Mouse (Mus musculus) urinary bladder, postnatal 14 days (tissue): ENCODE data around the gene Cdc42ep4.

Source experiments
- DNase-seq: peaks from one replicate; pipeline ENCODE4 v3.0.0; 2021; ENCODE audit warnings: low spot score

Cdc42ep4 gene

DNA sequence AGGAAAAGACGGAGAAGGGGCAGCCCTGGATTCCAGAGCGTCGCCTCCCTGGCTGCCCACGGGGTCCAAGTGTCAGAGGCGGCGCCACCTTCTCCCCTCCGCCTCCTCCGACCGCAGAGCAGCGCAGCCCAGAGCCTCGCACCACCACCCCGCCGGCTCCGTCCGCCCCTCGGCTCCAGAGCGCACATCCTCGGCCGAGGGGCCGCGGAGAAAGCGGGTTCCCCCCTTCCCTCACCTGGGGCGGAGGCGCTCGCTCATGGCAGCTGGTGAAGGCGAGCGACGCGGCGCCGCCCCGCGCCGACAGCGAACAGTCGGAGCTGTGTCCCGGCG lies 68.1 kb downstream of the Cdc42ep4 start:
- no peak for DNase-seq

DNA sequence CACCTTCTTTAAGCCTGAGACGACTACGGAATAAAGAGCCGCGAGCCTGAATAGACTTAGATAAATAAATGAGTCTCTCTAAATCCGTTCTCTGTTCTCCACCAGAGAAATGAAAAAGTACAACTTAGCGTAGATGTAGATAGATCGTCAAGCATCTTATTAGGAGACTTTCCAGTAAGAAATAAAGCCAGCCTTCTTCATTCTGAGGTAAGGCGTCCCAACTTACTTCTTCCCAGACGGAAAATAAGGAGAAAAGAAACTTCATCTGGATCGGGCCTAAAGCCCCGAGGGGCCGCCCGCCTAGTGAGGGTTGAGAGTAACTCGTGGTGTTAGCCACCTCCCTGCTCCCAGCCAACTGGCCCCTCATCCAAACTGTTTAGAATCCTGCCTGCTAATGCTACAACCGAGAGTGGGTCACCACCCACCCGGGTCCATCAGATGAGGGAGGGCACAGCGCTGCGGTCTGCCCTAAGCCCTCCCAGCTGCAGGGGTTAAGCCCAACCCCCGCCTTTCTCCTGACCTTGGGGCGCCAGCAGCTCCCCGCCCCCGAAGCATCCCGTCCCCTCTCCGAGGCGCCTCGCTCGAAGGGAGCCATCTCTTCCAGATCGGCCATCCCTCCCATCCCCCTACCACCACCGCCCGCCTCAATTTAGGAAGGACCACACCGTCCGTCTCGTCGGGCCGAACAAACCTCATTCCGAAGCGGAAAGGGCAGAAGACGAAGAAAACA lies 68.6 kb downstream of the Cdc42ep4 start:
- DNase-seq, result peak; percentile 43

DNA sequence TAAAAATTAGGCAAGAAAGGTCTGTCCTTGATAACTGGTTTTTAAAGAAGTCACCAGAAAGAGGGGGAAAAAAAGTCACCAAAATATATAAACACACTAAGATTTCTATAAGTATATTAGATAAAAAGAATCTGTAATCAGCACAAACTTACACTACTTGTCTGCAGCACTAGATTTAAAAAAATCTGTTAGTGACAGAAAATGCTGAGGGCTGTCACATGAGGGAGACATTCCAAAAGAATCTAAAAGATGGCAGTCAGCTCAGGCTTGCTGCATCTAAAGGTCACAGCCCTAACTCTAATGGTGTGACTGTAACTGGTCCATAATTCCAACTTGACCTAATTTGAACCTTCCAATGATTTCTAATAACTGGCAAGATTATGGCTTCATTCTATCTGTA lies 69.7 kb downstream of the Cdc42ep4 start:
- DNase-seq, result no peak

DNA sequence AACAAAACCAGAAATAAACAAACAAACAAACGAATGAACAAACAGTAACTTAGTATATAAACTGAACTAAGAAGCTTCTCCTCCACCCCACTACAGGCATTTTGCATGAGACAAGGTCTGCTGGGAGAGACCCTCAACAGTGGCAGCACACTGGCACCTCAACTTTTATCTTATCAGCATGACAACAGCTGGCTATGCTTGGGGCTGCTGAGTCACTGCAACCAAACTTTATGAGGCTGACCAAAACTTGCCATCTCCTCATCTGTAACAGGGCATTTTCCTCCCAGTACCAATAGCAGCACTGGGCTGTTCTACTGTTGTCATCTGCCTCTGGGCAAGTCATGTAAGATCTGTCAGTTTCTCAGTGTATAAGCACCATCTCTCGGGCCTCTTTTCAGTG lies 70.7 kb downstream of the Cdc42ep4 start:
- DNase-seq, result no peak

DNA sequence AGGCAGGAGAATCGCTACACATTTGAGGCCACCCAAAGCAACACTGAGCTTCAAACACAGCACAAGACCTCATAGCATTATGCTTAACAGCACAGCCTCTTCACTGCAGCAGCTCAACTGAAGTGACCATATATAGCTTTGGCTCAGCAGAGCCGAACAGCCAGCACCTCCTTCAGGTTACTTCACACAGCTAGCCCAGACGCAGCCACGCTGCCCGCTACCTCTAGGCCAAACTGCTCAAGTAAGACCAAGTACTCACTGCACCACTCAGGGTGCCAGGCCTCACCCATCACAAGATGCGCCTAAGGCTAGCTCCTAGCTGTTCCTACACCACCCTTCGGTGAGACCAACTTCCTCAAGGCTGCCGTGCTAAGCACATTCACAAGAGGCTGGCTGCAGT lies 73.3 kb downstream of the Cdc42ep4 start:
- peak; percentile 29 for DNase-seq

DNA sequence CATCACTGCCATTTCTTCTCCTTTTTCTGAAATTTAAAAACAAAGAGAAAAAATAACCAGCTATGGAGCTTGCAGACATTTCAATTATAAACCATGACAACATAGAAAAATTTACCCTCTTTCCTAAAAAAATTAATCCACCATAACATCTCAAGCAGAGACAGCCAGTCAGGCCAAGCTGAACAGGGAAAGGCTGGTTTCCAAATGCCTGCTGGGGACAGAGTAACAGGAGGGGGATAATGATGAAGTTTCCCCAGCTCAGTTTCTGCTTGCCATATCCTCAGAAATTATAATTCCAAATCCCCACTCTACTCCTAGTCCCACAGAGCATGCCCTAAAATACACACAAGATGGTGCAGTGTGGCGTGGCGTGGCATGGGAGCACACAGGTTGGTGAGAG lies 74.3 kb downstream of the Cdc42ep4 start:
- no peak for DNase-seq
